Mouse (Mus musculus) brown adipose tissue, adult 24 weeks (tissue): ENCODE measurements at regions not wholly inside any gene's neighbourhood (a gene's known extent, or its start where the extent isn't known, plus 50 kb on each side); places are given as distances from the start of the nearest gene placed in this dataset.

Source experiments
- H3K27ac ChIP-seq: fragments of 200-500 bp; replicated peaks from 2 replicates; pipeline ENCODE4 v1.5.1; 2012; ENCODE audit warnings: low read depth, mild to moderate bottlenecking, low read length
- H3K4me1 ChIP-seq: fragments of 200-500 bp; 2 replicates; pipeline ENCODE4 v1.6.1; 2012; ENCODE audit warnings: low read length, mixed read lengths; ENCODE audit not compliant: control insufficient read depth, insufficient read depth, insufficient read length
- H3K4me3 ChIP-seq: fragments of 200-500 bp; 2 replicates; pipeline ENCODE4 v1.5.1; 2012; ENCODE audit warnings: low read depth, mild to moderate bottlenecking, low read length, moderate library complexity; ENCODE audit not compliant: insufficient read depth

DNA sequence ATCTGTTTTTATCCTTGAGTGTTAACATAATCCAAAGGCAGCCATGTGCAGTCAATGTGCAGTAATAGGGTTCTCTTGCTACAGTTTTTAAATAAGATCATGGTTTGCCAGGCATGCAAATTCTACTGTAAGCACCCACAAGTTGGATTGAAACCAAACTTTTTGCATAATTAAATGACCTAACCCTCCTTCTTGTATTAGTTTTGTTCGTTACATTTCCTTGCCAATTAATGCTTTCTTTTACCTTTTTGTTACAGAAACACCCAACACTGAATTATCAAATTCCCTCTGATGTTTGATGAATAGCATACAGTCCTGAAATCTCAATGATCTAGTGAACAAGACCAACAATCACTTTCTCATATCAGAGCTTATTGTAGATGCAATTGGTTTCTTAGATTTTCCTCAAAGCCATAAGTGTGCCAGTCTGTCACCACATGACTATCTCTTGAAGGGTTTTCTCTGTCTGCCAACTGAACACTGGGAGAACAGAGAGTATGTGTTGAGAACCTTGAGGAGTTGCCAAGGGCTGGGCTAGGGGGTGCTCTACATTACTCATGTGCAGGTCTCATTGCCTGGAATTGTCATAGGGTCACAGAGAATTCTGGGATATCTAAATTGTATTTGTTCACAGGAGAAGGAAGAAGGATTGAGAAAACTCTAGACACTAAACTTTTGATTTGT lies 1060.4 kb downstream of the Gsdmc2 start:
- no peak overlapping the region for H3K27ac ChIP-seq

DNA sequence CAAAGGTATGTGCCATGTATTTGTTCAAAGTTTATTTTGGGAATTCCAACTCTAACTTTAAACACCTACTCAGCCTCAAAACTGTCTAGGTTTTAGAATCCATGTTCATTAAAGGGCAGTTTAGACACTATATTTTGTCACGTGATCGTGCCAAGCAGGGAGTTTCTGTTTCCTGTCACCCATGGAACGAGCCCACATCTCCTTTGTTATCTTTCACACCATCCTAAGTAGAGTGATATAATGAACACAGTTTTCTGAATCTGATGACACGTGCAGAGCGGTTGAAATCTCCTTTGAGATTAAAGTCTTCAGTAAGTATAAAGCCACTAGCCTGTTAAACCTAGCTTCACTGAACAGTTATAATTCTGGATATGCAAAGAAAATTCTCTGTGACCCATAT lies 1066.1 kb downstream of the Gsdmc2 start:
- Histone ChIP-seq H3K27ac (no peak overlapping the region), H3K4me3 (no peak overlapping the region), H3K4me1 (no peaks in the 10 kb centered on the region)

More for the DNA sequence above, 1060.4 kb downstream of the Gsdmc2 start:
- Histone ChIP-seq H3K4me3 (no peak overlapping the region), H3K4me1 (0 out of 2 replicates have a peak, but pooled peaks cover 2% of the 10 kb centered on the region)

DNA sequence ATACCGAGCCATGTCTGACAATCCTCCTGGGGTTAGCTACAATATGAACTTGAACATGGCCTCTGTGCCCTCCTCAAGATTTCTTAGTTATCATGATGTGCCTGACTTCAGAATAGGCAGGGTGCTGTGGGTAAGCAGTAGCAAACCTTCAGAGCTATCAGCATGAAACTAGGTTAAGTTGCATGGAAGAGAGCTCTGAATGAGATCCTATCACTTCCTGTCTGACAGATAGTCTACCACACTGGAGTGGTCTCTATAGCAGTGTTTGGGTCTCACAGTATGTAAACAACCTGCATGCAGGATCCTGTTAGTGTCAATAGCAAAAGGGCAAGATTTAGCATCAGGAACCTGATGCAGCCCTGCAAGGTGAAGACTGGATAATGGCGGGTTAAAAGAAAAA lies 1092.3 kb downstream of the Gsdmc2 start:
- H3K27ac ChIP-seq = no peak overlapping the region
- no peaks in the 10 kb centered on the region for H3K4me1 ChIP-seq
- H3K4me3 ChIP-seq = no peak overlapping the region

DNA sequence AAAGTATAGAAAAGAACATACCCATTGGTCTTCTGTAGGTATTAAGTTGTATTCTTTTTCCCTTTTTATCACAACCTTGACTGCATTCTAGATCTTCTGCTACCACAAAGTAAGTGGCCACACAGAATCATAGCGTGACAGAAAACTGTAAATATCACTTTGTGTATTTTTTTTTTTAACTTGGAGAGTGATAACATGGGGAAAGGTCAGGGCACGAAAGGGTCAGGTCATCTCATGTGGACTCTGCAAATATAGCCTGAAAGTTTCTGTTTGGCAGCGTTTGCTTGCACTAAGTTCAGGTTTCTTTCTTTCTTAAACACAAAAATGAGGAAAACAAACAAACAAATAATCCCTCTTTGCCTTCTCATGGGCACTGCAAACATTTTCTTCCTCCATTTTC lies 1101.1 kb downstream of the Gsdmc2 start:
- Histone ChIP-seq H3K4me1 (no peaks in the 10 kb centered on the region), H3K4me3 (no peak overlapping the region)

DNA sequence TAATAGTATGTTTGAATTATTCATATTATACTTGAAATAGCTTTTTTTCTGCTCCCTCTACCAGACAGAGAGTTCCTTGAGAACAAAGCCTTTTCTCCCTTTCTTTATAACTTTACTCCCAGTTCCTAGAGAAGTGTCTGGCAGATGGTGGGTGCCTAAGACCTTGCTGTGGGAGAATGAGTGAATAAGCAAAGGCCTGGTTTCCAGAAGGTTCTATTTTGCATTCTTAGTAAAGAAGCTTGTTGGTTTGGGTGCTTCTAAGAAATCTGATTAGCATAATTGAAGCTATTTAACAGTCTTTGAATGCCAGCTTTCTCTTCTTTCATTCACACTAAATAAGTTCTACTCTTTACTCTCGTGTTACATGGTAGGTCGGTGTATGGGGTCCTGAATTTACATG lies 1104.2 kb downstream of the Gsdmc2 start:
- H3K4me1 ChIP-seq = no peaks in the 10 kb centered on the region
- no peak overlapping the region for H3K27ac ChIP-seq
- no peak overlapping the region for H3K4me3 ChIP-seq

More for the DNA sequence above, 1101.1 kb downstream of the Gsdmc2 start:
- H3K27ac ChIP-seq = no peak overlapping the region

DNA sequence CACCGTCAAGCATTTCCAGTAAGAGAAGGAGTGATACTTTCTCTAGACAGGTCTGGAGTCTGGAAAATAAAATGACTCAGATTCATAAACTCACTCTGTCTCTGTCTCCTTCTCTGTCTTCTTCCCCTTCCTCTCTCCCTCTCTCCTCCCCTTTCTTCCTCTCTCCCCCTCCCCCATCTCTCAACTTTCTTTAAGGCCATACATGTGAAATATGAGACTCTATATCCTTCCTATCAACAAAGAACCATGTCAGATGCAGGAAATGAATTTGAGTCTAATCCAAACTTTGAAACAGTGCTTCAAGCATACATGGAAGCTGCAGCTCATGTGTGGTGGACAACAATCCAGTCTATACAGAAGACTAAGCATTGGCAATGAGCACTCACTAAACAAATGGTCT lies 1109.6 kb downstream of the Gsdmc2 start:
- no peaks in the 10 kb centered on the region for H3K4me1 ChIP-seq
- no peak overlapping the region for H3K27ac ChIP-seq
- no peak overlapping the region for H3K4me3 ChIP-seq

DNA sequence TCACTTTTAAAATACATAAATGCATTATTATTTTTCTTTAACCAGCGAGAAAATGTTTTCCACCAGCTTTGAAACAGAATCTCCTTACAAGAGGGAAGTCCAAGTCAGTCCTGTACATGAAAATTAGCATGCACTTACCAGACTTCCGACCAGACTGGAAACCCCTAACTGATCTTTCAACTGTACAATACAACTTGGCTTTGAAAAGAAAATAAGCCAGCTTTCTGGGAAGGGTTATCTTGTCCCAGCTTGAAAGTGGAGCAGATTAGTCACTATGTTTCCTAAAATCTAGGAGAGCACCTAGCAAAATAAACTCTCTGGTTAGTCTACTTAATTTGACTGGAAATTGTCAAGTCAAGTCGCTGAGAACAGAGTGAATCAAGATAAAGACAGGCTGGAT lies 1110.1 kb downstream of the Gsdmc2 start:
- Histone ChIP-seq H3K4me3 (no peak overlapping the region), H3K27ac (no peak overlapping the region), H3K4me1 (no peaks in the 10 kb centered on the region)

DNA sequence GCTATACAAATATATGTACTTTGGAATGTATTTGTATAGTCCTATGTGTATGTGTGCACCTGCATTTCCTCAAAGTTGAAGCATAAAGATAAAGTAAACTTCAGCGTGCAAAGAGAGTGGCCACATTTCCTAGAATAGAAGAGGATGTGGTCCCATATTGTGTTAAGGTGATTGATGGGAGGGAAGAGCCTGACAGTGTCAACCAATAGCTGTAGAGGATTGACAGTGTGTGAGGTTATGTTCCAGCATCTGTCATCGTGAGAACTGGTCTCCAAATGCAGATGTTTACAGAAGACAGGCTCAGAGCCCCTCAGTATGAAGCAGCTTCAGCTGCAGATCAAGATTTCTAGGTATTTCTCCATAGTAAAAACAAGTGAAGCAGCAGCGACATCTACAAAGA lies 1114.5 kb downstream of the Gsdmc2 start:
- Histone ChIP-seq H3K4me1 (no peaks in the 10 kb centered on the region), H3K4me3 (no peak overlapping the region), H3K27ac (no peak overlapping the region)

DNA sequence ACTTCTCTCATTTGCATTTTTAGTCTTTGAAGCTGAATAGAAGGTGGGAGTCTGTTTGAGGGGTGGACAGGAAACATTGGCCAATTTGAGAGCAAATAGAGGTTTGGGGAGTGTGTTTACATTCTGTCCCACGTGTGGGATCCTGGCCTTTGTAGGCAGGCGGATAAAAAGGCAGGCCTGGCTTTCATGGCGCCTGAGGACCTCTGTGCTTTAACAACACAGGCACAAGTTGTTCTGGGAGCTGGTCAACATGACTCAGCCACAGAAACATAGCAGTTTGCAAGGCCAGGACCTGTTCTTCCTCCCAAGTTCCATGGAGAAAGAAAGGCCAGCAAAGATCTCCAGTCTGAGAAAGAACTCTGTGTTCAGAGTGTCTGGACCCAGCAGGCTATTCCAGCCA lies 1130.7 kb downstream of the Gsdmc2 start:
- H3K4me3 ChIP-seq = no peak overlapping the region

DNA sequence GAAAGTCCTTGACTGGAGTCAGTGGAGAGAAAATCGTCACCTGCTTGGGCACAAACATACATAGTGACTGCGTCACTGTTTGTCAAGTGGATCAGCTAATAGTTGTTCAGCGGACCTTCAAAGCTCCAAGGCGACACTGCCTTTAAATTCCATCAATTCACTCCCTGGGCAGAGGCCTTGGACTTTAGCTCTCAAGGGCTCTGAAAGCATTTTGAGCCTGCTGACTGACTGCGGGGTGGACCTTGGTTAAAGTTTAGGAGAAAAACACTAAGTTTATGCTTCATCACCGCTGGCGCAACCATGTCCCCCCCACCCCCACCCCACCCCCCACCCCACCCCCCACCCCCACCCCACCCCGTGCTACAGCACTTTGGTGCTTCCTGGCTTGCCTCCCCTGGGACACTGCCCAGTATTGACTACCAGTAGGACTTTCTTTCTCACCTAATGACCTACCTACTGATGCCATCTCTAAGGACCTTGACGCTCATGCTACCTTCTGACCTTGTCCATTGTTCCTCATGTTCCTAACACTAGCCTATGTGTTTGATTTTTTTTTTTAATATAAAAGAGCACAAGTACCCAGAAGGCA lies 1132.3 kb downstream of the Gsdmc2 start:
- Histone ChIP-seq H3K4me3 (no peak overlapping the region), H3K27ac (no peak overlapping the region), H3K4me1 (no peaks in the 10 kb centered on the region)

More for the DNA sequence above, 1130.7 kb downstream of the Gsdmc2 start:
- Histone ChIP-seq H3K27ac (no peak overlapping the region), H3K4me1 (no peaks in the 10 kb centered on the region)

DNA sequence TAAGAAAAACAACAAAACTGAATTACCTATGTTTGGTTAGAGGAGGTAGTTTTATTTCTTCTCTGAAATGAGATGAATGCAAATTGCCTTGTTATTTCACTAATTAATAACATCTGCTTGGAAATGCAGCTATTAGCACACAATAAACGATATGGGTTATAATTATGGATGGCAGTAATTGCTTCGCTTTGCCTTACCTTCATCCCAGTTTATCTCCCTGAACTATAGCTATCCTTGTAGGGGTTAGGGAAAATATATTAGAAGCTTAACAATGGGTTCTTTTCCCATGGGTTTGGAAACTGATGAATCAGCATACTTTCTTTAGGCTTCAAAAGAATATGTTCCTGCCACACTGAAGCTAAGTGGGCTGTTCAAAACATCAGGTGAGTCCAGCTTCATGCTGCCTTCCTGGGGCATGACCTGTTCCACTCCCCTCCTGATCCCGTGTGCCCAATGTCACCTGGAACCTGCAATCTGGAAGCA lies 1132.9 kb downstream of the Gsdmc2 start:
- Histone ChIP-seq H3K4me3 (no peak overlapping the region), H3K27ac (no peak overlapping the region), H3K4me1 (no peaks in the 10 kb centered on the region)

DNA sequence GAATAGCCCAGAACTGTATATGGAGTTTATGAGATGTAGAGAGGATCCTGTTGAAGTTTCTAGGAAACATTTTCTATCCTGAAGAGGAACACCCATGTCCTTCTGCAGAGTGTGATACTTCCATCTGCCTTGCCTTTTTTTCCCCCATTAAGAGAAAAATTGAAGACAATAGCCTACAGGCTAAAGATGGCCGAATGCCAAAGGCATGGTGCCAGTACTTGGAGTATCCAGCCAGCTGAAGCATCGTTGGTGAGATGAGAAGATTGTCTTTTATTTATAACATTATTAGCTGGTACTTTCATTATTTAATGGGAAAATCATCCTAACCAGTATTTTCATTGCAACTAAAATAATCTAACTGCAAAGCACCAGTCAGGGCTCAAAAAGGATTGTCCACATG lies 1135.4 kb downstream of the Gsdmc2 start:
- H3K27ac ChIP-seq = no peak overlapping the region
- no peaks in the 10 kb centered on the region for H3K4me1 ChIP-seq
- H3K4me3 ChIP-seq = no peak overlapping the region

DNA sequence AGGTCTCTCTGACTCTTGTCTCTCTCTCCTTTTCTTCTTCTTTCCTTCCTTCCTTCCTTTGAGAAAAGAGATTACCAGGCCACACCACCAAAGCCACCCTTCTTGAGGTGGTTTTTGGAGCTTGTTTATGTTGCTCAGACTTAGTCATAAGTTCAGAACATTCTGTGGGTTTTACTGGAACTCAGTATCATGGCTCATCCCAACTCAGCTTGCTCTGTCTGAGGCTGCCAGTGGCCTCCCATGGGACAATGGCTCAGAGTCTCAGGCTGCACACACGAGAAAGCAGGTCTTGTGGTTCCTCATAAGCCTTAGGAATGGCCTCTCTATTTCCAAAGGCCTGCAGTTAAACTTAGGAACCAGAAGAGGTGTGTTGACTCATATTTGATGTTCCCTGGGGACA lies 1146.4 kb downstream of the Gsdmc2 start:
- H3K4me1 ChIP-seq = no peaks in the 10 kb centered on the region
- no peak overlapping the region for H3K4me3 ChIP-seq
- no peak overlapping the region for H3K27ac ChIP-seq

DNA sequence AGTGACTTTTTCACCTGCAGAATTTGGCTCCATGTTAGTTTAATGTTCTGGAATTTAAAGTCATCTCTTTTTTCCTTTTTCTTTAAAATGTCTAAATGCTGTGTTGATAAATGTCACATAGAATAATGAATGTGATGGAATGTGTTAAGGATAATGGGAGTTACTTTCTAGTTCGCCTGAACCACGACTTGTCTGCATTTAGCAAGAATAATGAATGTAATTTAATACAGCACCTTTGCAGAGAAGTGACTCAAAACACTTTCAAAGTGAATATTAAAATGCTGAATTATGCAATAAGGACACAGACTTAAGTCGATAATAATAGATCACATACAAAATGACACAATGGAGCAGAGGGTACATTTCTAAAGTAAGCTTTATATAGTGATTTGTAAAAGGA lies 1150.2 kb downstream of the Gsdmc2 start:
- Histone ChIP-seq H3K4me1 (no peaks in the 10 kb centered on the region), H3K27ac (no peak overlapping the region), H3K4me3 (no peak overlapping the region)

DNA sequence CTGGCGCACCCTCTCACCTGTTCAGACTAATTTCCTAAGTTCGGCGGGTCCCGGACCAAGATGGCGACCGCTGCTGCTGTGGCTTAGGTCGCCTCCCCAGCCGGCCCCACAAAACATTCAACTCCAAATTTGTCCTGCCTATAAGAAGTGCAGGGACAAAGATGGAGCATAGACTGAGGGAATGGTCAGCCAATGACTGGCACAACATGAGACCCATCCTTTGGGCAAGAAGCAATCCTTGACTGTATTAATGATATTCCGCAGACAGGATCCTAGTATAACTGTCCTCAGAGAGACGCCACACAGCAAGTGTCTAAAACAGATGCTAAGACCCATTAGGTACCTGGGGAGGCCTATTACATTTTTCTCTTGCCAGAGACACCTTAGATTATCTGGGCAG lies 1151.3 kb downstream of the Gsdmc2 start:
- H3K27ac ChIP-seq = no peak overlapping the region
- H3K4me3 ChIP-seq = no peak overlapping the region
- no peaks in the 10 kb centered on the region for H3K4me1 ChIP-seq

DNA sequence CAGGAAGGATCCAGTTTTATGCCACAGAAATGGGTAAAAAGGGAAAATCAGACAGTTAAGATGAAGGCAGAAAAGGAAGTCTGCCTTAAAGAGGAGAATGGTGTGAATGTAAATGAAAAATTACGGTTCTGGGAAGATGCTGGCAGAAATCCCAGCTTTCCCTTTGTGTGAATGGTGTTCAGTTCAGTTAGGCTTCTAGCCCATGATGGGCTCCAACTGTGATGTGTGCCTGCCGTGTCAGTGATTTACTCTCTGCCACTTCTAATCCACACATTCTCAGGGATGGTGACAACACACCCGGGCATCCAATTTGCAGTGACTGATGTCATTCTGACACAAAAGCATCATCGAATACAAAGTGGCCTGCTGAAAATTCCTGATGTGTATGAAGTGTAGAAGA lies 1171.6 kb downstream of the Gsdmc2 start:
- Histone ChIP-seq H3K4me3 (no peak overlapping the region), H3K4me1 (no peaks in the 10 kb centered on the region), H3K27ac (no peak overlapping the region)
